Mouse (Mus musculus) neural tube, embryonic 10.5 days (tissue): Measurements from ENCODE around the gene Plscr1.

ENCODE experiments used
- DNase-seq: peaks from one replicate; pipeline ENCODE4 v3.0.0-alpha.2; 2017; ENCODE audit warnings: low spot score; ENCODE audit errors: extremely low spot score

The Plscr1 gene

DNA sequence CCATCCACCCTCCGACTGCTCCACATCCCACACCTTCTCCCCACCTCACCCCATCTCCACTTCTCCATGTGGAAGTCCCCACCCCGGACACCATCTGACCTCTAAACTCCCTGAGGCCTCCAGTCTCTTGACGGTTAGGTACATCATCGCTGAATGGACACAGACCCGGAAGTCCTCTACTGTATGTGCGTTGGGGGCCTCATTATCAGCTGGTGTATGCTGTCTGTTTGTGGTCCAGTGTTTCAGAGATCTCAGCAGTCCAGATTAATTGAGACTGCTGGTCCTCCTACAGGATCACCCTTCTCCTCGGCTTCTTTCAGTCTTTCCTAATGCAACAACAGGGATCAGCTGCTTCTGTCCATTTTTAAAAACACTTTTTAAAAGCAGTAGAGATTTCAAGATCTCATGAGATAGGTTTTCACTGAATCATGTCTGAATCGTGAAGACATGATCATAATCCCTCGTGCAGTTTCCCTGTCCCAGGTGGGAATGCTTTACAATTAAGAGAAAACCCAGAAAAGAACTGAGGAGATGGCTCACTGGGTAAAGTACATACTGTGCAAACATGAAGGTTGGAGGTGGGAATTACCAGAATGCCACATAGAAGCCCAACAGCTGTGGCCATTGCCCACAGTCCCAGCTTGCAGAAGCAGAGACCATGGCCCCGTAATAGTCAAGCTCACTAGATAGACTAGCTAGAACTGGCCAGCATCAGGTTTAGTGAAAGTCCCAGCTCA lies 4.2 kb downstream of the Plscr1 start:
- DNase-seq, result no peak

DNA sequence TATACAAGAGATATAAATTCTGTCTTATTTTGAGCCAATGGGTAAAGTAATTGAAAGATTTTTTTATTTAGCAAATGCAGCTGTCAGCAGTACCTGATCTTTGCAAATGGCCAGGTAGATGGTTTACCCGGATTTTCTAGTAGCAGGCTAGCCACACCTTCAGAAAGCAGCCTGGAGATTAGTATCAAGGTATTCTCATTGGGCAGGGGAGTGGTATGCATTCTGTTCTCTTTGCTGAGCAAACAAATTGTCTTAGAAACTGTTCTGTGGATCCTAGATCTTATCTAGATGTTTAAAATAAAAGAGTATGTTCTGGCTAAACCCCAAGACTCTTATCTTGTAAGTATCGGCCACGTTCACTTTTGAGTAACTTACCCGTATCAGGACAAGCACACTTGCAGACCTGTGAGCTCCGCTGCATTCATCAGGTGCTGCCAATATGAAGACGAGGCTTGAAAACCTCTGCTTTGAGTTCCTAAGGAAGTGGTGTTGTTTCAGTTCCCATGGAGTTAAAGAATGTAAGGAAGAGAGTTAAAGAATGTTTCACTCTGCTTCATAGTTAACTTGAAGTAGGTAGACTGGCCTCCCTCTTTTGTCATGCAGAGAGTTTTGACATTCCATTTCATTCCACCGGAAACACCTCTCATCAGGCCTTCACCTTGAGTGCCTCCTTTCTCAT lies 11.1 kb downstream of the Plscr1 start:
- no peak for DNase-seq

DNA sequence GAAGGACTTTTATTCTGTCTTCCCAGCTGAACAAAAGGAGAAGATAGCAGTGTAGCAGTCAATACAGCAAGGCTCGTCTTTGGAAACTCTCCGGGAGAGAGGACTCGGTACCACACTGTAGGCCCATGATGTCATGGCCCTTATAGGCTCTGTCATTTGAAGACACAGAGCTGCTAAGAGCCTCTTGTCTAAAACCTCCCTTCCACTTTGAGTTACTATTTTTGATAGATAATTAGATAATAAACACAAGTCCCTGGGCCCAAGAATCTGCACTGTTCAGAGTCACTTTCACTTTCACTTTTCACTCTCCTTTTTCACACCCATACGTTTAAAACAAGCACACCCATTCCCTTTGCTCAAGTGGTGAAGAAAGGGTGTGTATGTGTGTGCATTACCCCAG lies 16.2 kb downstream of the Plscr1 start:
- no peak for DNase-seq

- DNase-seq, result no peak
These were observed 17.1 kb downstream of the Plscr1 start for GRCm38 (mm10) chr9:92266558-92267171.

GRCm38 (mm10) chr9:92267732-92268131 lies 18.2 kb downstream of the Plscr1 start:
- no peak for DNase-seq

DNA sequence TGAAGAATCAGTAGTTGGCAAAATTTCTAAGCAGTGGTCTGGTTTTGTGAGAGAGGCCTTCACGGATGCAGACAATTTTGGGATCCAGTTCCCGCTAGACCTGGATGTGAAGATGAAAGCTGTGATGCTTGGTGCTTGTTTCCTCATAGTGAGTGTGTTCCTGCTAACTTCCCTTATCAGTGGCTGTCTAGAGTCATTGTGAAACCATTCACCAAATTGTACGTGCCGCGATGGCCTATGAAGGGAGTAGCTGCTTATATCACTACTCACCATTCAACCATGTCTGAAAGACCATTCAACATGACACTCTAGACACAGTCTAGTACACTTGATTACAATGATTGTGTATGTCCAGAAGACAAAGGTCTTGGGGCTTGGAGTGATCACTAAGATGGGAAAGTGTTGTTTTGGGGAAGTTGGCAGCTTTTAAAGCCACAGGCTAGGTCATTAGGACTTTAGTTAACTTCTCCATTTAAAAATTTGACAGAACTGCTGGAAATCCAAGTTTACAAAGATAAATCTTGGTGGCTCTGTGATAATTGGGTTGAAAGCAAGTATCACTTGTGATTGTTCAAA lies 20.4 kb downstream of the Plscr1 start:
- no peak for DNase-seq

DNA sequence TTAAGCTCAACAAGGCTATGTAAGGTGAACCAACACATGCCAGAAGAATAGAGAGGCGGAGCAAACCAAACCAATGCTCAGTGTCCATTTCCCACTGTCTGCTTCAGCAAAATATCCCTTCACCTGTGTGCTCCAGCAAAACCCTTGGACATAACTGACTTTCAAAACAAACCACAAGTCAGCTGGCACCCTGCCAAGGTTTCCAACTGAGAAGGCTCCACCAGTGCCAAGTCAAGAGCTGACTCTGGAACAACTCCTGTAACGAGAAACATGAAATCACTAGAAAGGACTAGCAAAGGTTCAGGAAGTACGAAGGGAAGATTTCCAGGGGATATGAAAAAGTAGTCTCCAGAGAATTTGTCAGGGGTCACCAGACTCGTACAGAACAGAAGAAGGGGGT lies 21.4 kb downstream of the Plscr1 start:
- DNase-seq, result no peak

GRCm38 (mm10) chr9:92272650-92273049 lies 23.1 kb downstream of the Plscr1 start:
- DNase-seq, result no peak

DNA sequence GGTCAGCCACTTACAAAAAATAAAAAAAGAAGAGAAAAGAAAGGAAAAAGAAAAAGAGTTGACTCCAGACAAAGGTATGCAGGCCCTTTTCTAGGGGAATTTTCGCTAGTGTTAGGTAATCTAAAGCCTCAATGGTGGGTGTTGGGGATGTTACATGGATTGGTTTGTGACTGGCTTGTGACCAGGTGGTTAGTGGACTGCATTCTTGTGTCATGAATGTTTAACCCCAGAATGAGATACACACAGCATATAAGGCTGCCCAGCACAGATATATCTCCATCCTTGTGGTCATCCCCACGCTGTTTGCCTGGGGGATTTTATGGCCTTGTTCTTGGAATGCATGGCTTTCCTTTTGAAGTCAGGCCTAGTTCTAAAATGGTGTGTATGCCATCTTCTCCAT lies 23.7 kb downstream of the Plscr1 start:
- DNase-seq, result no peak

- DNase-seq, result no peak
These were observed 24.6 kb downstream of the Plscr1 start for GRCm38 (mm10) chr9:92273956-92274762.

DNA sequence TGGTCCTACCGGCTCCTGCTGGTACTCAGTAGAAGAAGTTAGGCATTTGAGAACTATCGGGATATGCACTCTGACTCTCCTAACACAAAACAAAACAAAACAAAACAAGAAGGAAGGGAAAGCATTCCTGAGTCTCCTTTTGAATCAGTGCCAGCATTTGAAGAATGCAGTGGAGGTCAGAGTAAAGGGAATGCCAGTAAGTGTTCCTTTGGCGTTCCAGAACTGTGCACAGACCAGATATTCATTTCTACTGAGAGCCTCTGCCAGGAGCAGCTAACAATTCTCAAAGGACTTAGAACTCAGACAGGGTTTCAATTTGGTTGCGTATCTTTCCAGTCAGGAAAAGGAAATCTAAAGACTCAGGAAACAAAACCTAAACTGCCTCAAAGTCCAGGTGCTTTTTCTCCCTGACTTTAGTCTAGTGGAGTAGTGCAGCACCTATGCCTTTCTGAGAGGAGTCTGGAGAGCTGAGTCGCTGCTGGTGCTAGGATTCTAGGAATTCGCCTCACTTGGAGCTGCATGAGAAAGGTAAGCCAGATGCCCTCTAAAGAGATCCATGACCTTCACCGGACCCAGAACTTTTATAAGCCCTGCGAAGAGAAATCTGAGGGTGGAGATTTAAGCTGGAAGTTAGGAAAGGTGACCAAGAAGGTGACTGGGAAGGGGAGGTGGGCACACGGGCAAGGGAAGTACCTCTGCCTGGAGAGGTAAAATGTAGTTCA lies 26.1 kb downstream of the Plscr1 start, which contains the start of gene Plscr2:
TSS of gene Plscr2 (plus strand) at position 117 of the 722 bp plus-strand sequence.
- no peak for DNase-seq

DNA sequence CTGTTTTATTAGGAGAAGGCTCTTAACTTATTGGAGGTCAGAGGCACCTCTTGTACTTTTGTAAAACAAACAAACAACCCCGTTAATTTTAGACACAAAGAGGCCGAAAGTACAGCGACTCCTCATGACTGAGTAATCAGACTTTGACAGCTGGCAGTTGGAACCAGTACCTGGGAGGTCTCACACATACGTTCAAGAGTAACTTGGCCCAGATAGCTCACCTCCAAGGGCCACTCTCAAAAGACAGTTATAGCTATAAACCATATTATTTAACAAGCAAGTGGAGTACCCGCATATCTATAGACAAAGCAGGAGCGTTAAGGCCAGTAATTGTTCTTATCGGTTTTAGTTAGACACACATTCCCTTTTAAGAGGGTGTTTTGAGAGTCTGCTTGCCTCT lies 26.8 kb downstream of the Plscr1 start:
- DNase-seq, result no peak

DNA sequence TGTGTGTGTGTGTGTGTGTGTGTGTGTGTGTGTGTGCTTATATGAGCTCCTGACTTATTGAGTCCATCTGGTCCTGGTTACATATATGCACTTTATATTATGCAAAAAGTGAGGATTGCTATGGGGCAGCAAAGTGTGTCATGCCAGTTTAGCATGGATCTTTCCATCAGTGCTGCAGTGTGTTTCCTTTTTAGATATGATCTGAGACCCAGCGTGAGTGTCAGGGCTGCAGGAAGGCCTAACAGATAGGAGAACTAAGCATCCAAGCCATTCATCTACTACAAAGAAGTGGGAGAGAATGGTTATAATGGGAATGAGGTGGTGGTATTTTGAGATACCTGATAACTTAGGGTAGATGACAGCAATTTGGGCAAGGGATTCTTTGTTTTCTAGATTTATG lies 30.5 kb downstream of the Plscr1 start:
- DNase-seq, result no peak

GRCm38 (mm10) chr9:92282563-92283171 lies 33.1 kb downstream of the Plscr1 start:
- DNase-seq, result no peak

DNA sequence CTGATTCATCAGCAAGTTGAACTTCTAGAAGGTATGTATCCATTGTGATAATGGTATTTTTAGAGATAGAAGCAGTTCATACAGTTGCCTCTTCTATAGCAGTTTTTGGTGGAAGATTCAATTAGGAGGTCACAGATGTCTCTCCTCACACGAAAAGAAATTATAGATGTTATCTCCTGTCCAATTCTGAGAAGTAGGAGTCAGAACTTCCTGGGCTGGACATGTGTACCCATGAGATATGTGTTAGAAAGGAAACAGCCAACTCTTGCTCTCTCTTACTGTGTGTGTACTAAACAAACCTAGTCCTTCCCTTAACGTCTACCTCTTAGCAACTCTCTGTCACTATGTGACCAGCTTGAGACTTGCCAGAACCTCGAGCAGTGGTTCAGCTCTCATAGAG lies 40.1 kb downstream of the Plscr1 start:
- no peak for DNase-seq

DNA sequence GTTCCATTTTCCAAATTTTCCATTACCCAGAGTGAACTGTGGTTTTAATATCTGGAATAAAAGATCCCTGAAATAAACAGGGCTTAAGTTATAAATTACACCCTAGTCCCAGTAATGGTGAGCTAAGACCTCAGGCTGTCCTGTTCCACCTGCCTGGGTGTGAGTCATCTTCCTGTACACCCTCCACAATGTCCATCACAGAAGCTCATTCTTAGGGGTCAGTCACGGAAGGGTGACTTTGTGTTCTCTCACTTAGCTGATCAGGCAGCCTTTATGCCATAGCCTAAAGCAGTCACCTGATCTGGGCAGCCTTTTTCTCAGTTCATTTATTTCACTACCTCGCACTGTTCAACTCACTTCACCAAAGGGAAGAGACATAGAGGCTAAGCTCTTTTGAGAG lies 42.6 kb downstream of the Plscr1 start:
- no peak for DNase-seq

DNA sequence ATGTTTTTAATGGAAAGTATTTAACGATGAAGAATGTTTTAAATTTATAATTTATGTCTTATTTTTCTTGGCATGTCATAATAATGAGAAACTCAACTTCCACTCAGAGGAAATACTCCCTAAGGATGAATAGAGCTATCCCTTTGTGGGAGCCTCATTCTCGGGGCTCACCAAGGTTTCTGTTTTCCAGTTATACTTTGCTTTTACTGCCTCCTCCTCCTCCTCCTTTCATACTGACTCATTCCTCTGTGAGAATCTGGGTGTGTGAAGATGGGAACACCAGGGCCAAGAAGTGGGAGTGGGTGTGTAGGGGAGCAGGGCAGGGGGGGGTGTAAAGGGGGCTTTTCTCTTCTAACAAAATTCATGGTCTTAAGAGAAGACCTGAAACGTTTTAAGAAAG lies 43.4 kb downstream of the Plscr1 start:
- no peak for DNase-seq

GRCm38 (mm10) chr9:92293560-92294548 lies 44.3 kb downstream of the Plscr1 start:
- no peak for DNase-seq

DNA sequence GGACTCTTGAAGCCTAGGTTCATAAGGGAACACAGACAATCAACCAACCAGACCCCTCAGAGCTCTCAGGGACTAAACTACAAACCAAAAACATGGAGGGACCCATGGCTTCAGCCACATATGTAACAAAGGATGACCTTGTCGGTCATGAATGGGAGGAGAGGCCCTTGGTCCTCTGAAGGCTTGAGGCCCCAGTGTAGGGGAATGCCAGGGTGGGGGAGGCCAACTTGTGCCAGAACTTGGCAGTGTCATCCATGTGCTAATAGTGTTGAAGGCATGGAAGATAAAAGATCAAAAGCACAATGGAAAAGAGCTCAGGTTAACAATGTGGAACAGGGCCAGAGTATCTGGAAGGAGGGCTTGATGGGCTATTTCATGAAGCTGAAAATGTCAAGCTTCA lies 48.7 kb downstream of the Plscr1 start:
- no peak for DNase-seq
